Mouse (Mus musculus) small intestine, adult 2 months (tissue): ENCODE data around the gene Shcbp1.

ENCODE experiments used
- CTCF ChIP-seq: fragments of 200-500 bp; IDR thresholded peaks from 2 replicates; pipeline ENCODE4 v1.5.1; 2012; ENCODE audit warnings: low read depth, mild to moderate bottlenecking, control low read depth, inconsistent platforms, low read length, moderate library complexity, mixed read lengths; ENCODE audit not compliant: insufficient replicate concordance, insufficient read length; ENCODE audit errors: extremely low read depth
- POLR2A ChIP-seq: fragments of 200-500 bp; IDR thresholded peaks from 2 replicates; pipeline ENCODE4 v1.6.1; 2012; ENCODE audit warnings: low read depth, mild to moderate bottlenecking, control low read depth, inconsistent platforms, low read length, moderate library complexity

- no peak for TF ChIP-seq POLR2A
- TF ChIP-seq CTCF, result no peak
These were observed 48.4 kb downstream of the Shcbp1 start for GRCm38 (mm10) chr8:4730942-4731341.
